Mouse (Mus musculus) hindbrain, postnatal 0 days (tissue): ENCODE data around the gene Fbxl5. TPM values are rescaled to one million over a fixed set of nuclear protein-coding genes. Genes with fewer than 3 reads are reported as not detected.

Source experiments
- ATAC-seq: fragments of 200-750 bp; cut with Nextera tagmentation; 2 replicates; pipeline ENCODE4 v1.8.0; 2017; ENCODE audit warnings: mild to moderate bottlenecking, moderate TSS enrichment, moderate library complexity
- DNase-seq: peaks from one replicate; pipeline ENCODE4 v3.0.0-alpha.2; 2015; ENCODE audit warnings: low spot score
- H3K27ac ChIP-seq: fragments of 300-500 bp; sonication (generic); 2 replicates; pipeline ENCODE4 v1.5.1; 2014; ENCODE audit warnings: mild to moderate bottlenecking
- H3K27me3 ChIP-seq: fragments of 300-500 bp; sonication (generic); 2 replicates; pipeline ENCODE4 v1.6.1; 2014; ENCODE audit warnings: low read length, mixed read lengths; ENCODE audit not compliant: insufficient read depth
- H3K36me3 ChIP-seq: fragments of 300-500 bp; sonication (generic); 2 replicates; pipeline ENCODE4 v1.6.1; 2014; ENCODE audit warnings: low read length, mixed read lengths; ENCODE audit not compliant: insufficient read depth
- H3K4me1 ChIP-seq: fragments of 300-500 bp; sonication (generic); 2 replicates; pipeline ENCODE4 v1.6.1; 2014; ENCODE audit warnings: antibody characterized with exemption, low read length, mixed read lengths; ENCODE audit not compliant: insufficient read depth
- H3K4me2 ChIP-seq: fragments of 300-500 bp; sonication (generic); 2 replicates; pipeline ENCODE4 v1.6.1; 2014; ENCODE audit warnings: low read depth, mild to moderate bottlenecking, low read length, moderate library complexity, mixed read lengths
- H3K4me3 ChIP-seq: fragments of 300-500 bp; sonication (generic); 2 replicates; pipeline ENCODE4 v1.5.1; 2014; ENCODE audit warnings: low read length
- H3K9ac ChIP-seq: fragments of 300-500 bp; sonication (generic); replicated peaks from 2 replicates; pipeline ENCODE4 v1.6.1; 2014; ENCODE audit warnings: mild to moderate bottlenecking, low read length, moderate library complexity, mixed read lengths
- H3K9me3 ChIP-seq: fragments of 300-500 bp; sonication (generic); 2 replicates; pipeline ENCODE4 v1.6.1; 2016; ENCODE audit warnings: low read length, mixed read lengths
- CTCF ChIP-seq: IDR thresholded peaks from 2 replicates; pipeline ENCODE4 v1.5.1; 2016; ENCODE audit warnings: antibody characterized with exemption, control low read depth, low read depth
- WGBS: fragments of 180-500 bp; shearing (Covaris S2); extraction: QIAGEN DNeasy Blood & Tissue Kit; methylation state at CpG from one replicate; pipeline ENCODE4 v1.1.7; 2014; 5-methylcytosine and 5-hydroxymethylcytosine counted together
- polyA plus RNA-seq: library from polyadenylated mRNA; unstranded; fragments of >200 nt; fragmentation: Nextera tagmentation; extraction: Ambion mirVana; gene quantifications from 2 replicates; pipeline ENCODE4 v1.2.1, GENCODE M21; 2015
- total RNA-seq: library from RNA; depleted of rRNA; stranded (reverse); fragments of >200 nt; gene quantifications from 2 replicates; pipeline ENCODE4 v1.2.3, GENCODE M21; 2014

Gene Fbxl5
- total and polyA plus RNA-seq, 2 experiments from 2014 or later = 74.7 to 88.1 TPM

DNA sequence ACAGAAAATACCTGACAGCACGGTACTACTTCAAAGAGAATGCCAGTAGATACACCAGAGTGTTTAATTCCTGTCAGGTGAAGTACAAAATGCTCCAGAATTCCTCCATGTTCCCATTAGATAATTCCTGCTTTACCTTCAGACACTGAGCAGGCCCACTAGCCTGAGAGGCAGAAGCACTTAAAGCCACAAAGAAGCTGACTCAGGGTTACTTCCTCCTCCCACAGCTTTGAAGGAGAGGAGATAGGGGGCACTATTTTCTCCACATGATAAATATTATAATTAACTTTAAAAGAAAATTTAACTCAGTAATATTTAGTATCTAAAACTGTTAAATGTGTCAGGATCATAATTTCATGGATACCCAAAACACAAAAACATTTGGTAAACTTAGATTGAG, 77.3 kb downstream of the Fbxl5 start:
- TF ChIP-seq CTCF = no peak
- H3K4me1 ChIP-seq = no peaks in the 10 kb centered on the region
- peaks cover 6% of the 10 kb centered on the region for H3K36me3 ChIP-seq
- WGBS = 94% methylated on average over 1 of the region's 1 CpGs
- no peak overlapping the region for H3K9ac ChIP-seq
- no peak for ATAC-seq
- no peaks in the 10 kb centered on the region for H3K27me3 ChIP-seq
- H3K9me3 ChIP-seq = no peaks in the 10 kb centered on the region
- no peak for DNase-seq
- no peak overlapping the region for H3K4me3 ChIP-seq
- H3K27ac ChIP-seq = no peak overlapping the region
- no peak overlapping the region for H3K4me2 ChIP-seq

DNA sequence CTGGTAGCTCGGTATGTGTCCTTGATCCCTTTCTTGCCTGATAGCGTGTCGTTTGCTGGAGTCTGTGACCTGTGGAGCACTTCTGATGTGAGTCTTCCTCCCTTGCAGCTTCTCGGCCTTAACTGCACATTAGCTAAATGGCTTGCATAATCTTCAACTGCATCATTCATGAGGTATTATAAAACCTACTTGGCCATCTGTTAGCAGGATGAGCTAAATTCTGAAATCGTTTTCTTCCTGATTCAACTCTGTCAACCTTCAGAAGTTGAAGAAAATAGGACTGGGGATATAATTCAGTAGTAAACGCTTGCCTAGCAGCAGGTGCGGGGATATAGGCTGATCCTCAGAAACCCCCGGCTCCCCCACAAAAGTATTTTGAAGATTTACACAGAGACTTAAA, 89.1 kb downstream of the Fbxl5 start:
- no peak for TF ChIP-seq CTCF
- Histone ChIP-seq H3K27ac (no peak overlapping the region), H3K4me2 (no peak overlapping the region), H3K9me3 (no peaks in the 10 kb centered on the region), H3K27me3 (no peaks in the 10 kb centered on the region), H3K36me3 (peaks cover 20% of the 10 kb centered on the region), H3K4me1 (no peaks in the 10 kb centered on the region), H3K4me3 (no peak overlapping the region), H3K9ac (no peak overlapping the region)
- DNase-seq (no peak), ATAC-seq (no peak)
- WGBS = 82% methylated on average over 8 of the region's 8 CpGs

DNA sequence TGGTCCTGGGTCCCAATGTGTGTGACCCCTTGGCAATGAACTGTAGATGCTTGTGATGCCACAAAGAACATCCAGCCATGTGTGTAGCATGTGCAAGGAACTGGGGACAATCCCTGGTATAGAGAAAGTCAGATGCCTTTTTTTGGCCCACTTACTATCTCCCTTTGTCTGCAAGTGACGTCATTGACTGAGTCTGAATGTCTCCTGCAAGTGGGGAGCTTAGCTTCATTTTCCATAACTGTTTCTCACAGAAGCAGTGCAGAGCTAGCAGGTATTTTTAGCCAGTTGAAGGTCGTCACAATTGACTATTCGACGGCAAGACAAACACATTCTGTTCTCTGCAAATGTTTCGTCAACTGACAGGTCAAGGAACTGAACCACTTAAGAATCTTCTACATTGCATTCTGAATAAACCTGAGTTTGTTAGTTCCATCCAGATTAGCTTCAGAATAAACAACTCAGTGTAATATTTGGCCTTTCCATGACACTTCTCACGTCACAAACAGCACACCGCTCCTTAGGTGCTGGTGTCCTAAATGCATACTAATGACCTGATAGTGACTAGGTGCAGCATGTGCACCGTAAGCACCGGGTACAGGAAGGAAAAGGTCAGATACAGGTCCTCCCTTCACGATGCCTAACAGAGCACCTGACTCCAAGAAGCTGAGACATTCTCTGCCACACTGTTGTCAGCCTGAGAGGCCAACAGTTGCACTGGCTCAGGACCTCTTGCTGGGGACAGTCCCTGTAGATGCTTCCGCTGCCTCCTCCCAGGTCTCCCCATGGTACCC, 92.9 kb downstream of the Fbxl5 start:
- DNase-seq (no peak), ATAC-seq (no peak)
- no peak overlapping the region for H3K9ac ChIP-seq
- H3K4me3 ChIP-seq = no peak overlapping the region
- no peaks in the 10 kb centered on the region for H3K9me3 ChIP-seq
- no peak overlapping the region for H3K27ac ChIP-seq
- H3K4me1 ChIP-seq = no peaks in the 10 kb centered on the region
- no peak overlapping the region for H3K4me2 ChIP-seq
- 83% methylated on average over 11 of the region's 11 CpGs for WGBS
- no peaks in the 10 kb centered on the region for H3K27me3 ChIP-seq
- H3K36me3 ChIP-seq = peaks cover 30% of the 10 kb centered on the region
- TF ChIP-seq CTCF = no peak

DNA sequence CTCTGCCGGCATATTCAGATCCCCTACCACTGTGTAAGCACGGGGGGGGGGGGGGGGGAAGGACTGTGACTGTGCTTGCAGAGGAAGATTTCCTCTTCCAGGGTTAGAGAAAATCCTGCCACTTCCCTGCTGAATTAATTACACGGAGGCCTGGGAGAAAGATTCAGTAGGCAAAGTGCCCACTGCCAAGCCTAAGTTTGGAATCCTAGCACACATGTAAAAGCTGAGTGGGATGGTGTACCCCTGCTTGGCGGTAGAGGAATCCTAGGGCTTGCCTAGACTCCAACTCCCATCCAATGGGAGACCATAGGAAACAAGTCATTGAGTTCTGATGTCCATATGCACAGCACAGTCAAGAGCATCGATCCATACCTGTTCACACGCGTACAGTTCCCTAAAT, 97.6 kb downstream of the Fbxl5 start:
- H3K4me3 ChIP-seq = no peak overlapping the region
- TF ChIP-seq CTCF = no peak
- DNase-seq = no peak
- no peaks in the 10 kb centered on the region for H3K27me3 ChIP-seq
- H3K9me3 ChIP-seq = no peaks in the 10 kb centered on the region
- peaks cover 44% of the 10 kb centered on the region for H3K36me3 ChIP-seq
- WGBS = 88% methylated on average over 7 of the region's 7 CpGs
- H3K4me1 ChIP-seq = no peaks in the 10 kb centered on the region
- no peak for ATAC-seq
- no peak overlapping the region for H3K9ac ChIP-seq
- no peak overlapping the region for H3K27ac ChIP-seq
- H3K4me2 ChIP-seq = no peak overlapping the region

DNA sequence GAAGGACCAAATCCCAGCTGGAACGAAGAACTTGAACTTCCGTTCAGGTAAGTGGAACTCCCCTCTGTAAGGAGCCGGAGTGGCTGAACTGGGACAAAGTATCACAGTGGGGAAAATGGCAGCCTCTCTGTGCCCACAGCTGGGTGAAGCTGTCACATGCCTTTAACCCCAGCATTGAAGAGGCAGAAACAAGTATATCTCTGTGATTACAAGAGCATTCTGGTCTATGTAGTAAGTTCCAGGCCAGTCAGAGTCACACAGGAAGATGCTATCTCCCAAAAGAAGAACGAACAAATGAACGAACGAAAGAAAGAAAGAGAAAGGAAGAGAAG, 99.0 kb downstream of the Fbxl5 start:
- DNase-seq (no peak), ATAC-seq (no peak)
- Histone ChIP-seq H3K9me3 (no peaks in the 10 kb centered on the region), H3K27me3 (no peaks in the 10 kb centered on the region), H3K4me3 (no peak overlapping the region), H3K36me3 (peaks cover 44% of the 10 kb centered on the region), H3K4me2 (no peak overlapping the region), H3K4me1 (no peaks in the 10 kb centered on the region), H3K27ac (no peak overlapping the region), H3K9ac (no peak overlapping the region)
- no peak for TF ChIP-seq CTCF
- 95% methylated on average over 6 of the region's 6 CpGs for WGBS

DNA sequence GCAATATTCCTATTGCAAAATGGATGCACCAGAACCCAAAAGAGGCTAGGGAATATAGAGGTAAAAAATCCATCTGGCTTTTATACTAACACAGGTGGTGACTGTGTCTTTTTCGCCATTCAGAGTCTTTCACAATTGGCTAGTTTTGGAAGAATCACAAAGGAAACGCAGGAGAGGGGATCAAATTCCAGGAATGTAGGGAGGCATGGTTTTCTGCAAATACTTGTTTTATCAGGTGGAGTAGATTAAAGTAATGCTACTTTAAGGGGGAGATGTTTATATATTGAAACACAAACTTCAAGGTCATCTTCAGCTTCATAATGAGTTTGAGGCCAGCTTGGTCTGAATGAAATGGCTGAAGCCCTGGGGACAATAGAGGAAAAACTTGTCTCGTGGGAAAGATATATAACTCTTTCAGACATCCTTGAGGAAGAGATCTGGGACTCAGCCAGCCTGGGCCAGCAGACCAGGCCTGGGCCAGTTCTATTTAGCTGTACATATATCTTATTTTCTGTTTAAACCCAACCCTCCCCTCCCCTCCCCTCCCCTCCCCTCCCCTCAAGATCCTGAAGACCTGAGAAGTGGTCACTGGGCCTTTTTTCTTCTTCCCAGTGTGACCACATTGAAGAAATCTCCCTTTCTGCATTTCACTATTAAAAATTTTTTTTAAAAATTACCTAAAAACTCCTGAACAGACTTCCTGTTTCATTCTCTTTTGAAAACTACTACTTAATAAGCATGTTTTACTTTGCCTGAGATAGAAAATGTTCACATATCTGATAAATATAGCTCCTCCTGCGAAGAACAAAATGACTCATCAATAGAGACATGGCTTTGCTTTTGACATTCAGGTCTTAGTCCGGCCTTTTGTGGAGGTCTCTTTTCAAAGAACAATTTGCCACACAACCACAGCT, 99.6 kb downstream of the Fbxl5 start:
- 76% methylated on average over 5 of the region's 5 CpGs for WGBS
- no peak for TF ChIP-seq CTCF
- H3K27ac ChIP-seq = no peak overlapping the region
- no peak overlapping the region for H3K4me2 ChIP-seq
- no peaks in the 10 kb centered on the region for H3K4me1 ChIP-seq
- H3K9me3 ChIP-seq = no peaks in the 10 kb centered on the region
- H3K9ac ChIP-seq = no peak overlapping the region
- no peaks in the 10 kb centered on the region for H3K27me3 ChIP-seq
- no peak for ATAC-seq
- no peak for DNase-seq
- peaks cover 42% of the 10 kb centered on the region for H3K36me3 ChIP-seq
- H3K4me3 ChIP-seq = no peak overlapping the region

DNA sequence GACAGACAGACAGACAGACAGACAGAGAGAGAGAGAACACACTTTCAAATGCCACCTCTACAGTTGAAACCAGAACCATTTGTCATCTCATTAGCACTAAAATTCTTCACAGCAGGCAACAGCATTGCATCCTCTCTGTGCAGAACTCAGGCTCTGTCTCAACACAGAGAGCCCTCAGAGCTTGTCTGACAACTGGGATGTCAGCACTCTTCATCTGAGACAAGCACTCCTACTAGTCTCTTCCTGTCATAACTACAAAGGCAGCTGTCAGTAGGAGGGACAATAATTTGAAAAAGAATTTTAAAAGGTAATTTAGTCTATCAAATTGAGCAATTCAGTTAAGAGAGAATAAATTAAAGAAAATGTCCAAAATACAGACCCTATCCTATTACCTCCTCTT, 122.2 kb downstream of the Fbxl5 start:
- no peaks in the 10 kb centered on the region for H3K27me3 ChIP-seq
- no peak overlapping the region for H3K4me2 ChIP-seq
- H3K4me3 ChIP-seq = no peak overlapping the region
- no peak overlapping the region for H3K27ac ChIP-seq
- no peak for TF ChIP-seq CTCF
- H3K9ac ChIP-seq = no peak overlapping the region
- no peaks in the 10 kb centered on the region for H3K9me3 ChIP-seq
- ATAC-seq (no peak), DNase-seq (no peak)
- peaks cover 21% of the 10 kb centered on the region; the same call in 1 of the 2 replicates for H3K36me3 ChIP-seq
- no peaks in the 10 kb centered on the region for H3K4me1 ChIP-seq
